Mouse (Mus musculus) spleen, adult 2 months (tissue): ENCODE results near the gene Nsl1.

Experiments
- CTCF ChIP-seq: fragments of 200-500 bp; IDR thresholded peaks from 2 replicates; pipeline ENCODE4 v1.5.1; 2011; ENCODE audit warnings: mild to moderate bottlenecking, inconsistent platforms; ENCODE audit not compliant: insufficient read depth, insufficient read length, insufficient replicate concordance; ENCODE audit errors: extremely low read depth
- POLR2A ChIP-seq: fragments of 200-500 bp; IDR thresholded peaks from 2 replicates; pipeline ENCODE4 v1.6.1; 2011; ENCODE audit warnings: low read depth, low read length, inconsistent platforms

DNA sequence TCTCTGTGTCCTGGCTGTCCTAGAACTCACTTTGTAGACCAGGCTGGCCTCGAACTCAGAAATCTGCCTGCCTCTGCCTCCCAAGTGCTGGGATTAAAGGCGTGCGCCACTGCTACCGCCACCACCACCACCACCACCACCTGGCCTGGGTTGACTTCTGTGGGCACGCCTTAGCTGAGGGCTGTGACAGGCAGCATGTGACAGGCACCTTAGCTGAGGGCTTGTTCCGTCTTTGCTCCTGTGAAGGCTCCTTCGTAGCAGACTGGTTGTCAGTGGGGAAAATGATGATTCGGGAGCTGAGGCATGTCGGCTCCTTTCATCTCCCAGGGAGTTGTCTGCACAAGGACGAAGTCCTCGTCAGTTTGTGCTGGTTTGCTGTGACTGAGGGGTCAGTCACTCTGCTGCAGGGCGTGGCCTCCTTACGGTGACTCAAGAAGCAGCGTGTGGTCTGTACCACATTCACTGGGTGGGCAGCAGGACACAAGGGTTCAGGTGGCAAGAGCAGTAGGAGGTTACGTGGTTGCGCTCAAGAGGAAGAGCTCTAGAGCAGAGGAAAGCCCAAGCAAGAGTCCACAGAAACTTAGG is 9.6 kb downstream of the Nsl1 start:
- TF ChIP-seq CTCF: no peak
- no peak for TF ChIP-seq POLR2A
